Mouse (Mus musculus): ENCODE measurements around the gene Pde3a. TPM values are rescaled to one million over a fixed set of nuclear protein-coding genes. Genes with fewer than 3 reads are reported as not detected.
A peak's percentile ranks its signal among the peaks of the same experiment; 100 is the strongest.

The Pde3a gene
- polyA plus RNA-seq, 1 experiment from 2014 or later: 4.2 TPM

GRCm38 (mm10) chr6:141246391-141246790 lies 2.7 kb upstream of the Pde3a start:
- Histone ChIP-seq H3K4me1 (peaks cover 31% of the 10 kb centered on the region), H3K9me3 (no peaks in the 10 kb centered on the region), H3K27ac (no peak overlapping the region), H3K27me3 (0 out of 2 replicates have a peak, but pooled peaks cover 7% of the 10 kb centered on the region), H3K36me3 (no peaks in the 10 kb centered on the region), H3K4me2 (replicated peaks) (peak overlapping the region; percentile 24; the same call in 1 of the 2 replicates), H3K9ac (no peak overlapping the region), H3K4me3 (no peak overlapping the region)
- 28% methylated on average over 6 of the region's 6 CpGs for WGBS
- no peak for ATAC-seq (ENCODE audit: low FRiP score, low read depth)

DNA sequence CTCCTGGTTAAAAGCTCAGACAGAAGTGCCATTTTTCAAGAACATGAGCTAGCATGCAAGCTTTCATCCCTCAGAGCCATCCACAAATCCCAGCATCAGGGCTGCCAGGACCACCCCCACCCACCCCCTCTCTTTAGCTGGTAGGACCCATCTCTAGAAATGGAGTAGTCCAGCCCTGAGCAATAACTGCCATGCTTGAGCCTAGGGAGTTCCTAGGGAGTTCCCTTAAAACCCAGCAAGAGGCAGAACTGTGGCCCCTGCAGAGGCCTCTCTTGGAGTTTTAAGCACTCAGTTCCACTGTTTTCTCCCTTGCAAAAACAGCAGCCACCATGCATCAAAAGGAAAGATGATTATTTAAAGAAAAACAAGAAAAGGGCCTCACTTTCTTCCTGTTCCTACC lies 988 bp upstream of the Pde3a start:
- H3K4me2 ChIP-seq (replicated peaks): peak overlapping the region; percentile 84
- peaks cover 47% of the 10 kb centered on the region for H3K4me1 ChIP-seq
- H3K36me3 ChIP-seq: no peaks in the 10 kb centered on the region
- peak overlapping the region; percentile 50 for H3K9ac ChIP-seq
- H3K9me3 ChIP-seq: no peaks in the 10 kb centered on the region
- ATAC-seq (ENCODE audit: low FRiP score, low read depth): no peak
- H3K27me3 ChIP-seq: 0 out of 2 replicates have a peak, but pooled peaks cover 7% of the 10 kb centered on the region
- peak overlapping the region; percentile 81 for H3K4me3 ChIP-seq
- no peak overlapping the region for H3K27ac ChIP-seq

GRCm38 (mm10) chr6:141249585-141250295 lies 671 bp downstream of the Pde3a start:
- peak overlapping the region; percentile 81 for H3K4me3 ChIP-seq
- no peaks in the 10 kb centered on the region for H3K36me3 ChIP-seq
- H3K27ac ChIP-seq: peak overlapping the region; percentile 89
- H3K4me2 ChIP-seq (replicated peaks): peak overlapping the region; percentile 84
- H3K9ac ChIP-seq: peak overlapping the region; percentile 89
- peak; percentile 81 for ATAC-seq (ENCODE audit: low FRiP score, low read depth)
- H3K9me3 ChIP-seq: no peaks in the 10 kb centered on the region
- H3K27me3 ChIP-seq: 0 out of 2 replicates have a peak, but pooled peaks cover 7% of the 10 kb centered on the region
- H3K4me1 ChIP-seq: peaks cover 51% of the 10 kb centered on the region
- WGBS: under 1% methylated on average over 59 of the region's 68 CpGs

DNA sequence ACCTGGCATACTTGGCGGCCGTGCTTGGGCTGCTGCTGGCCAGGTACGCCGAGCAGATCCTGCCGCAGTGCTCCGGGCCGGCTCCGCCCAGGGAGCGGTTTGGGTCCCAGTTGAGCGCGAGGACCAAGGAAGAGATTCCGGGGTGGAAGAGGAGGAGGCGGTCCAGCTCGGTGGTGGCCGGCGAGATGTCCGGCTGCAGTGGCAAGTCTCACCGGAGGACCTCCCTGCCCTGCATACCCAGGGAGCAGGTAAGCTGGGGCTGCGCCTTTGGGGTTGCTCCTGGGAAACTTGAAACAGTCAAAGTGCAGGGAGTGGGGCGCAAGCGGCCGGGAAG lies 1.2 kb downstream of the Pde3a start:
- Histone ChIP-seq H3K9me3 (no peaks in the 10 kb centered on the region), H3K9ac (peak overlapping the region; percentile 89), H3K4me3 (peak overlapping the region; percentile 81), H3K4me1 (peaks cover 55% of the 10 kb centered on the region), H3K27me3 (0 out of 2 replicates have a peak, but pooled peaks cover 7% of the 10 kb centered on the region), H3K27ac (peak overlapping the region; percentile 89; the same call in 1 of the 2 replicates), H3K4me2 (replicated peaks) (peak overlapping the region; percentile 84), H3K36me3 (no peaks in the 10 kb centered on the region)
- peak; percentile 7 for ATAC-seq (ENCODE audit: low FRiP score, low read depth)
- under 1% methylated on average over 22 of the region's 22 CpGs for WGBS

GRCm38 (mm10) chr6:141250984-141251383 lies 1.9 kb downstream of the Pde3a start:
- H3K4me3 ChIP-seq: peak overlapping the region; percentile 81
- peak overlapping the region; percentile 84 for H3K4me2 ChIP-seq (replicated peaks)
- peak overlapping the region; percentile 89 for H3K9ac ChIP-seq
- no peaks in the 10 kb centered on the region for H3K36me3 ChIP-seq
- WGBS: 37% methylated on average over 6 of the region's 6 CpGs
- H3K4me1 ChIP-seq: peaks cover 55% of the 10 kb centered on the region
- no peak for ATAC-seq (ENCODE audit: low FRiP score, low read depth)
- no peak overlapping the region for H3K27ac ChIP-seq
- 0 out of 2 replicates have a peak, but pooled peaks cover 5% of the 10 kb centered on the region for H3K27me3 ChIP-seq
- no peaks in the 10 kb centered on the region for H3K9me3 ChIP-seq

GRCm38 (mm10) chr6:141252520-141252919 lies 3.5 kb downstream of the Pde3a start:
- Histone ChIP-seq H3K36me3 (no peaks in the 10 kb centered on the region), H3K9ac (no peak overlapping the region), H3K9me3 (no peaks in the 10 kb centered on the region), H3K4me2 (replicated peaks) (peak overlapping the region; percentile 84), H3K27ac (no peak overlapping the region), H3K4me1 (peaks cover 60% of the 10 kb centered on the region), H3K4me3 (peak overlapping the region; percentile 81), H3K27me3 (0 out of 2 replicates have a peak, but pooled peaks cover 5% of the 10 kb centered on the region)
- 46% methylated on average over 7 of the region's 7 CpGs for WGBS
- ATAC-seq (ENCODE audit: low FRiP score, low read depth): no peak

- Histone ChIP-seq H3K4me1 (peaks cover 57% of the 10 kb centered on the region), H3K4me2 (replicated peaks) (peak overlapping the region; percentile 27), H3K36me3 (no peaks in the 10 kb centered on the region), H3K27me3 (0 out of 2 replicates have a peak, but pooled peaks cover 5% of the 10 kb centered on the region), H3K9me3 (no peaks in the 10 kb centered on the region), H3K9ac (no peak overlapping the region), H3K27ac (0 out of 2 replicates have a peak overlapping the region, but pooled peaks have one; percentile 44), H3K4me3 (no peak overlapping the region)
- ATAC-seq (ENCODE audit: low FRiP score, low read depth): no peak
- 42% methylated on average over 4 of the region's 4 CpGs for WGBS
Measured at GRCm38 (mm10) chr6:141254956-141255355, 5.9 kb downstream of the Pde3a start.

DNA sequence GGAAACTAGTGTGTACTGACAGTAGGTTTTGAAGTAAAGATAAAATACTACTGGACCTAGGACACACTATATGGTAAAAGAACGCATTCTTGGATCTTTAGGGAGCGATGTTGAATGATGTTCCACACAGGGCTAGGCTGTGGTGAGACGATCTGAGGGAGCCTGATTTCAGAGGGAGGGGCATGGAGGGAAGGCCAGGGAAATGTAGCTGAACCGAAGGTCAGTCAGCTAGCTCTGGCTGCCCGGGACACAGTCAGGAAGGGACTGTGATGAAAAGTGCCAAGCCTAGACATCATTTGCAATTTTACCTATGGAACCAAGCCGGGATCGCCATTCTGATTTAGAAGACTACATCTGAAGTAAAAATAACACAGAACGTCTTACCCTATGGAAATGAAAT lies 7.8 kb downstream of the Pde3a start:
- H3K27ac ChIP-seq: peak overlapping the region; percentile 55; the same call in 1 of the 2 replicates
- ATAC-seq (ENCODE audit: low FRiP score, low read depth): no peak

DNA sequence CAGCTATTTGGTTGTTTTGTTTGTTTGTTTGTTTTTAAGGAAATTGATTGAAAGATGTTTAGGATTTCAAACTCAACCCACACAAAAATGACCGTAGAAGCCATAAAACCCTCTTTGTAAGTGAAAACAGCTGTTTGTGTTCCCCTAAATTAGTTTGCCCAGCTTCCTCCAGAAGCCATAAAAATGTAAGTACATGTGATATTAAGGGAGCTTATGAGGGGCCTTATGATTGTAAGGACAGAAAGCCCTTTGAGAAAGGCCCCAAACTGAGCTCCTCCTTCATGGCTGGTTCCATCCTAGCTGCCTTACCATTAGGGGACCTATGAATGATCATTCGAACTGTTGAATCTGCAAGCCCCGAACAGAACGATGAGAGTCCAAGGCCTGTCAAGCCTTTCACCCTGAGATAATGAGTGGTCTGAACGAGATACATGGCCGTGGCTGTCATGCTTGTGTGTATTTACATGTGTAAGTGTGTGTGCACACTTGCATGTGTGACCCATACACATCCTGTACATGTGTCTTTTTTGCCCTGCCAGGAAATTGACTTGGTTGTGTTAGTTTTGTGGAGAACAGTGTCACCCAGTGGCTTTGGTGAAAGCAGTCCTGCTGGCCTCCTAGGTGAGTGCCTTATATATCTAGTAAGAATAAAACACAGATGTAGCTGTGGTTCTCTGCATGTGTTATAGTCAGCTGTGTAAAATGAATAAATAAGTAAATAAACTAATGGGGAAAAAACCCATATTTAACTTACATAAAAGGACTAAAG lies 8.5 kb downstream of the Pde3a start:
- peak overlapping the region; percentile 45 for H3K4me2 ChIP-seq (replicated peaks)
- H3K4me1 ChIP-seq: peaks cover 37% of the 10 kb centered on the region
- no peak overlapping the region for H3K4me3 ChIP-seq
- H3K9ac ChIP-seq: no peak overlapping the region
- no peaks in the 10 kb centered on the region for H3K27me3 ChIP-seq
- H3K27ac ChIP-seq: peak overlapping the region; percentile 55; the same call in 1 of the 2 replicates
- no peaks in the 10 kb centered on the region for H3K36me3 ChIP-seq
- 44% methylated on average over 6 of the region's 6 CpGs for WGBS
- ATAC-seq (ENCODE audit: low FRiP score, low read depth): peak; percentile 64; the same call in 1 of the 2 replicates
- no peaks in the 10 kb centered on the region for H3K9me3 ChIP-seq

More for the DNA sequence above, 7.8 kb downstream of the Pde3a start:
- peak overlapping the region; percentile 45 for H3K4me2 ChIP-seq (replicated peaks)
- no peak overlapping the region for H3K4me3 ChIP-seq
- H3K4me1 ChIP-seq: peaks cover 44% of the 10 kb centered on the region
- no peaks in the 10 kb centered on the region for H3K9me3 ChIP-seq
- no peaks in the 10 kb centered on the region for H3K36me3 ChIP-seq
- H3K27me3 ChIP-seq: no peaks in the 10 kb centered on the region
- no peak overlapping the region for H3K9ac ChIP-seq
- 35% methylated on average over 8 of the region's 8 CpGs for WGBS

DNA sequence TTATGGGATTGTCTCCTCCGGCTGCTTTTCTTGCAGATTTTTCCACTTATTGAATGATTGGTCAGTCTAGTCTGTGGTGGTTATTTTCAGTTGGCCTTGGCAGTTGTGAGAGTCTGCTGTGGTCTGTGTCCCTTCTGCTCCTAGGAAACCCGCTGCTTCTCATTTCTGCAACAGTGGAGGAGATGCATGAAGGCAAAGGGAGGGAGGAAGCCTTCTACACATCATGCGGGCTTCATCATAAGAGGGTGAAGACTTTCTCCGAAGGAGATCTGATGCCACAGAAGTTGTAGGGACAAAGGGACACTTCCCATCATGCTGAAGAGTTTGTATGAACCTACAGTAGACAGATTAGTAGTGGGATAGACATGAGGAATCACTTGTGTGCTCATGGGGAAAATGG lies 16.2 kb downstream of the Pde3a start:
- no peaks in the 10 kb centered on the region for H3K27me3 ChIP-seq
- H3K4me2 ChIP-seq (replicated peaks): no peak overlapping the region
- 87% methylated on average over 4 of the region's 4 CpGs for WGBS
- 0 out of 2 replicates have a peak, but pooled peaks cover 4% of the 10 kb centered on the region for H3K4me1 ChIP-seq
- H3K9ac ChIP-seq: no peak overlapping the region
- no peak for ATAC-seq (ENCODE audit: low FRiP score, low read depth)
- no peaks in the 10 kb centered on the region for H3K9me3 ChIP-seq
- no peak overlapping the region for H3K4me3 ChIP-seq
- no peaks in the 10 kb centered on the region for H3K36me3 ChIP-seq
- H3K27ac ChIP-seq: no peak overlapping the region

DNA sequence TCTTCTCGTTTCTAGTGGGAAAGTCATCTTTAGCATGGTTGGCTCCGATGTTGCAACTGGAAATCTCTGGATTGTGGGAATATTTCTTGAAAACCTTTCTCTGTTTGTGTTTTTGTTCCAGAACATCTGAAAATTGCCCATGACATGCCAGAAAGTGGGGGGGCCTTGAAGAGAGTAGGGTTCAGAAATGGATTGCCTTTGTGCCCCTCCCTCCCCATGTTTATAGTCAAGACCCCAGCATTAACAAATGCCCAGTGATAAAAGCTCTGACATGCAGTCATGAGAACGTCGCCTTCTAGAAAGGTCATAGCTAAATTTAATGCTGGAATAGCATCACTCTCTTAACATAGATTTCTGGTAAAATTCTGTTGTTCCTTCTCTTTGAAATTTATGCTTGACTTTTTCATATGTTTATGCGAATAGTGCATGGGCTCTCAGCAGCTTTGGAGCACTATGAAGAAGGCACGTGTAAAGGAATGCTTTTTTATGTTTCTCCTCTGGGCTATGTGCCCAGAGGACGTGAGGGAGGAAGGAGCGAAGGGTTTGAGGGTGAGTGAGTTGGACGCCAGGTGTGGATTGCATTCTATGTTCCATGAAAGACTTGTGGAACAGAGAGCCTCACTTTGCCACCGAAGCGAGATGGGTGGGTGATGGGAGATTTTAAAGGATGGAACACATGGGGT lies 19.0 kb downstream of the Pde3a start:
- WGBS: 78% methylated on average over 11 of the region's 11 CpGs
- no peak overlapping the region for H3K9ac ChIP-seq
- ATAC-seq (ENCODE audit: low FRiP score, low read depth): no peak
- no peak overlapping the region for H3K4me2 ChIP-seq (replicated peaks)
- H3K27me3 ChIP-seq: no peaks in the 10 kb centered on the region
- H3K4me3 ChIP-seq: no peak overlapping the region
- H3K27ac ChIP-seq: no peak overlapping the region
- no peaks in the 10 kb centered on the region for H3K36me3 ChIP-seq
- H3K4me1 ChIP-seq: 0 out of 2 replicates have a peak, but pooled peaks cover 4% of the 10 kb centered on the region
- no peaks in the 10 kb centered on the region for H3K9me3 ChIP-seq

GRCm38 (mm10) chr6:141268871-141269270 lies 19.8 kb downstream of the Pde3a start:
- H3K27ac ChIP-seq: no peak overlapping the region
- H3K4me1 ChIP-seq: 0 out of 2 replicates have a peak, but pooled peaks cover 4% of the 10 kb centered on the region
- H3K4me2 ChIP-seq (replicated peaks): no peak overlapping the region
- no peak overlapping the region for H3K4me3 ChIP-seq
- no peak for ATAC-seq (ENCODE audit: low FRiP score, low read depth)
- 95% methylated on average over 5 of the region's 5 CpGs for WGBS
- H3K9ac ChIP-seq: no peak overlapping the region
- H3K36me3 ChIP-seq: no peaks in the 10 kb centered on the region
- H3K9me3 ChIP-seq: no peaks in the 10 kb centered on the region
- no peaks in the 10 kb centered on the region for H3K27me3 ChIP-seq

Data from limb, embryonic 13.5 days (tissue).